Mouse (Mus musculus): ENCODE measurements around the gene Pik3c2g. TPM values are rescaled to one million over a fixed set of nuclear protein-coding genes. Genes with fewer than 3 reads are reported as not detected.

Pik3c2g gene
- polyA plus RNA-seq, 1 experiment, result not detected

- H3K36me3 ChIP-seq (ENCODE audit: control insufficient read depth, insufficient read depth, low read length, poor library complexity, severe bottlenecking), result no peaks in the 10 kb centered on the region
Measured at GRCm38 (mm10) chr6:139596433-139596832, 9.4 kb downstream of the Pik3c2g start.

GRCm38 (mm10) chr6:139599216-139599615 is 12.2 kb downstream of the Pik3c2g start:
- TF ChIP-seq CTCF (IDR thresholded peaks at IDR 0.05; ENCODE audit: low read depth, low read length), result no peak
- TF ChIP-seq EP300 (IDR thresholded peaks at IDR 0.05; ENCODE audit: insufficient read depth, low read depth, low read length), result no peak
- TF ChIP-seq POLR2A (IDR thresholded peaks at IDR 0.05; ENCODE audit: insufficient read depth, low read length), result no peak
- H3K4me1 ChIP-seq (ENCODE audit: control insufficient read depth, insufficient read depth, low read length), result no peaks in the 10 kb centered on the region
- no peak overlapping the region for H3K4me3 ChIP-seq (ENCODE audit: low read depth, low read length)
- no peaks in the 10 kb centered on the region for H3K27me3 ChIP-seq (ENCODE audit: control insufficient read depth, insufficient read depth, low read length, poor library complexity, severe bottlenecking)
- H3K36me3 ChIP-seq (ENCODE audit: control insufficient read depth, insufficient read depth, low read length, poor library complexity, severe bottlenecking), result no peaks in the 10 kb centered on the region
- H3K9me3 ChIP-seq (replicated peaks; ENCODE audit: control insufficient read depth, insufficient read depth, low read length, poor library complexity, severe bottlenecking), result no peaks in the 10 kb centered on the region
- H3K9ac ChIP-seq (ENCODE audit: low read depth, poor library complexity, severe bottlenecking), result no peak overlapping the region
- no peak overlapping the region for H3K27ac ChIP-seq (ENCODE audit: insufficient read depth, low read length)

More at GRCm38 (mm10) chr6:139596433-139596832, 9.4 kb downstream of the Pik3c2g start:
- no peak for TF ChIP-seq CTCF (IDR thresholded peaks at IDR 0.05; ENCODE audit: low read depth, low read length)
- TF ChIP-seq EP300 (IDR thresholded peaks at IDR 0.05; ENCODE audit: insufficient read depth, low read depth, low read length), result no peak
- TF ChIP-seq POLR2A (IDR thresholded peaks at IDR 0.05; ENCODE audit: insufficient read depth, low read length), result no peak
- Histone ChIP-seq H3K27me3 (ENCODE audit: control insufficient read depth, insufficient read depth, low read length, poor library complexity, severe bottlenecking) (no peaks in the 10 kb centered on the region), H3K9me3 (replicated peaks; ENCODE audit: control insufficient read depth, insufficient read depth, low read length, poor library complexity, severe bottlenecking) (no peaks in the 10 kb centered on the region), H3K4me1 (ENCODE audit: control insufficient read depth, insufficient read depth, low read length) (no peaks in the 10 kb centered on the region), H3K27ac (ENCODE audit: insufficient read depth, low read length) (no peak overlapping the region), H3K9ac (ENCODE audit: low read depth, poor library complexity, severe bottlenecking) (no peak overlapping the region), H3K4me3 (ENCODE audit: low read depth, low read length) (no peak overlapping the region)

- Histone ChIP-seq H3K27me3 (ENCODE audit: control insufficient read depth, insufficient read depth, low read length, poor library complexity, severe bottlenecking) (no peaks in the 10 kb centered on the region), H3K4me1 (ENCODE audit: control insufficient read depth, insufficient read depth, low read length) (no peaks in the 10 kb centered on the region), H3K36me3 (ENCODE audit: control insufficient read depth, insufficient read depth, low read length, poor library complexity, severe bottlenecking) (no peaks in the 10 kb centered on the region), H3K27ac (ENCODE audit: insufficient read depth, low read length) (no peak overlapping the region), H3K4me3 (ENCODE audit: low read depth, low read length) (no peak overlapping the region), H3K9me3 (replicated peaks; ENCODE audit: control insufficient read depth, insufficient read depth, low read length, poor library complexity, severe bottlenecking) (peaks cover 2% of the 10 kb centered on the region; the same call in 1 of the 2 replicates), H3K9ac (ENCODE audit: low read depth, poor library complexity, severe bottlenecking) (no peak overlapping the region)
- TF ChIP-seq EP300 (IDR thresholded peaks at IDR 0.05; ENCODE audit: insufficient read depth, low read depth, low read length) (no peak), CTCF (IDR thresholded peaks at IDR 0.05; ENCODE audit: low read depth, low read length) (no peak), POLR2A (IDR thresholded peaks at IDR 0.05; ENCODE audit: insufficient read depth, low read length) (no peak)
Measured at GRCm38 (mm10) chr6:139618774-139619173, 31.8 kb downstream of the Pik3c2g start.

- Histone ChIP-seq H3K27me3 (ENCODE audit: control insufficient read depth, insufficient read depth, low read length, poor library complexity, severe bottlenecking) (no peaks in the 10 kb centered on the region), H3K9ac (ENCODE audit: low read depth, poor library complexity, severe bottlenecking) (no peak overlapping the region), H3K4me1 (ENCODE audit: control insufficient read depth, insufficient read depth, low read length) (no peaks in the 10 kb centered on the region), H3K27ac (ENCODE audit: insufficient read depth, low read length) (no peak overlapping the region), H3K36me3 (ENCODE audit: control insufficient read depth, insufficient read depth, low read length, poor library complexity, severe bottlenecking) (no peaks in the 10 kb centered on the region), H3K9me3 (replicated peaks; ENCODE audit: control insufficient read depth, insufficient read depth, low read length, poor library complexity, severe bottlenecking) (no peaks in the 10 kb centered on the region), H3K4me3 (ENCODE audit: low read depth, low read length) (no peak overlapping the region)
- TF ChIP-seq EP300 (IDR thresholded peaks at IDR 0.05; ENCODE audit: insufficient read depth, low read depth, low read length), result no peak
- no peak for TF ChIP-seq POLR2A (IDR thresholded peaks at IDR 0.05; ENCODE audit: insufficient read depth, low read length)
- TF ChIP-seq CTCF (IDR thresholded peaks at IDR 0.05; ENCODE audit: low read depth, low read length), result no peak
Measured at GRCm38 (mm10) chr6:139624756-139625155, 37.7 kb downstream of the Pik3c2g start.

- H3K4me3 ChIP-seq (ENCODE audit: low read depth, low read length), result no peak overlapping the region
- no peaks in the 10 kb centered on the region for H3K27me3 ChIP-seq (ENCODE audit: control insufficient read depth, insufficient read depth, low read length, poor library complexity, severe bottlenecking)
- H3K9me3 ChIP-seq (replicated peaks; ENCODE audit: control insufficient read depth, insufficient read depth, low read length, poor library complexity, severe bottlenecking), result no peaks in the 10 kb centered on the region
- TF ChIP-seq POLR2A (IDR thresholded peaks at IDR 0.05; ENCODE audit: insufficient read depth, low read length), result no peak
- TF ChIP-seq CTCF (IDR thresholded peaks at IDR 0.05; ENCODE audit: low read depth, low read length), result peak; percentile 29
- H3K4me1 ChIP-seq (ENCODE audit: control insufficient read depth, insufficient read depth, low read length), result no peaks in the 10 kb centered on the region
- no peak overlapping the region for H3K27ac ChIP-seq (ENCODE audit: insufficient read depth, low read length)
- no peaks in the 10 kb centered on the region for H3K36me3 ChIP-seq (ENCODE audit: control insufficient read depth, insufficient read depth, low read length, poor library complexity, severe bottlenecking)
- no peak overlapping the region for H3K9ac ChIP-seq (ENCODE audit: low read depth, poor library complexity, severe bottlenecking)
Measured at GRCm38 (mm10) chr6:139634561-139634960, 47.5 kb downstream of the Pik3c2g start.

GRCm38 (mm10) chr6:139655399-139655798 is 68.4 kb downstream of the Pik3c2g start:
- H3K4me1 ChIP-seq (ENCODE audit: control insufficient read depth, insufficient read depth, low read length), result no peaks in the 10 kb centered on the region
- no peak overlapping the region for H3K9ac ChIP-seq (ENCODE audit: low read depth, poor library complexity, severe bottlenecking)
- H3K36me3 ChIP-seq (ENCODE audit: control insufficient read depth, insufficient read depth, low read length, poor library complexity, severe bottlenecking), result no peaks in the 10 kb centered on the region
- no peak for TF ChIP-seq POLR2A (IDR thresholded peaks at IDR 0.05; ENCODE audit: insufficient read depth, low read length)
- no peak for TF ChIP-seq EP300 (IDR thresholded peaks at IDR 0.05; ENCODE audit: insufficient read depth, low read depth, low read length)
- no peak for TF ChIP-seq CTCF (IDR thresholded peaks at IDR 0.05; ENCODE audit: low read depth, low read length)
- H3K9me3 ChIP-seq (replicated peaks; ENCODE audit: control insufficient read depth, insufficient read depth, low read length, poor library complexity, severe bottlenecking), result no peaks in the 10 kb centered on the region
- H3K27me3 ChIP-seq (ENCODE audit: control insufficient read depth, insufficient read depth, low read length, poor library complexity, severe bottlenecking), result no peaks in the 10 kb centered on the region
- H3K27ac ChIP-seq (ENCODE audit: insufficient read depth, low read length), result no peak overlapping the region
- no peak overlapping the region for H3K4me3 ChIP-seq (ENCODE audit: low read depth, low read length)
